Comparison of ENCODE assay signal across 13 mouse cellular contexts in the genomic region with DNA sequence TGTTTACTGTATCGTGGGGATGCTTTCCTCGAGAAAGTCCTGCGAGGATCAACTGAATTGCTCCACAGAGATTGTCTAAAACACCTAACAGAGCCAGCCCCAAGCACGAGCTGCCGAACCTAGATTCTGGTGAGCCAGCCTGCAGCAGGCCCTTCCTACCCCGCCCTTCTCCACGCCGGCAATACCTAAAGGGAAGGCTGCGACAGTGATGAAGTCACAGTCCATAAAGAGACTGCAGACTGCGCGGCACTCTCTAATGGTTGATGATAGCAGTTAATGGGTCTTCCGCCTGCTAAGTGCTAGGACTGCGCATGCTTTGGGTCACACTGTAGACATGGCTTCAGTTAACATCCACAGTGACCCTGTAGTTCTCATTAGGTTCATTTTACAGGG. TPM values are rescaled to one million over a fixed set of nuclear protein-coding genes. Genes with fewer than 3 reads are reported as not detected.
A peak's percentile ranks its signal among the peaks of the same experiment; 100 is the strongest.
DNase-seq lines count a peak whose midpoint lies in the region; ATAC-seq lines count a peak whose summit lies in the region.
"Had no signal": no experiment of that assay in that cellular context is flagged by ENCODE, and none has a peak within 500 bp of the region (broad histone marks: within the 10 kb centered on the region; RNA-seq: fewer than 3 reads in every experiment).

No protein-coding gene starts in this region.

- H3K36me3 ChIP-seq in hindbrain, embryonic 12.5 days = no peaks in the 10 kb centered on the region
- H3K36me3 ChIP-seq in hindbrain, embryonic 16.5 days (ENCODE audit: control insufficient read depth, insufficient read depth, low read length) = no peaks in the 10 kb centered on the region
- no peaks in the 10 kb centered on the region for H3K36me3 ChIP-seq in limb, embryonic 11.5 days (ENCODE audit: control insufficient read depth, insufficient read depth, low read length)

- no peaks in the 10 kb centered on the region for H3K9me3 ChIP-seq in hindbrain, embryonic 12.5 days (replicated peaks)
- H3K9me3 ChIP-seq in hindbrain, embryonic 16.5 days (ENCODE audit: control insufficient read depth, low read length) = no peaks in the 10 kb centered on the region
- H3K9me3 ChIP-seq in limb, embryonic 11.5 days (ENCODE audit: control insufficient read depth, low read length) = no peaks in the 10 kb centered on the region

- no peak overlapping the region for H3K9ac ChIP-seq in hindbrain, embryonic 12.5 days
- H3K9ac ChIP-seq in hindbrain, embryonic 16.5 days (ENCODE audit: low read depth, low read length) = no peak overlapping the region
- H3K9ac ChIP-seq in limb, embryonic 11.5 days (ENCODE audit: low read length) = no peak overlapping the region
- H3K9ac ChIP-seq: liver, embryonic 14.5 days had no signal

- no peaks in the 10 kb centered on the region for H3K27me3 ChIP-seq in hindbrain, embryonic 12.5 days
- no peaks in the 10 kb centered on the region for H3K27me3 ChIP-seq in hindbrain, embryonic 16.5 days (replicated peaks; ENCODE audit: control insufficient read depth, insufficient read depth, low read length)
- H3K27me3 ChIP-seq in limb, embryonic 11.5 days (ENCODE audit: control insufficient read depth, insufficient read depth, low read length) = no peaks in the 10 kb centered on the region

- no peak overlapping the region for H3K4me2 ChIP-seq in hindbrain, embryonic 12.5 days (replicated peaks)
- H3K4me2 ChIP-seq in hindbrain, embryonic 16.5 days (ENCODE audit: low read length) = no peak overlapping the region
- no peak overlapping the region for H3K4me2 ChIP-seq in limb, embryonic 11.5 days (ENCODE audit: low read depth, severe bottlenecking)

- H3K27ac ChIP-seq in hindbrain, embryonic 12.5 days = peak overlapping the region; percentile 35; the same call in 1 of the 2 replicates
- H3K27ac ChIP-seq in hindbrain, embryonic 16.5 days (ENCODE audit: low read depth, low read length) = no peak overlapping the region
- no peak overlapping the region for H3K27ac ChIP-seq in limb, embryonic 11.5 days (replicated peaks; ENCODE audit: low read depth, low read length)
- H3K27ac ChIP-seq: liver, embryonic 14.5 days; macrophage had no signal

- 71% methylated on average over 13 of the region's 13 CpGs for WGBS in hindbrain, embryonic 12.5 days
- WGBS in hindbrain, embryonic 16.5 days = 71% methylated on average over 13 of the region's 13 CpGs
- WGBS in limb, embryonic 11.5 days = 38% methylated on average over 13 of the region's 13 CpGs

- DNase-seq in ES-CJ7 (ENCODE audit: low read depth, low spot score) (peak; percentile 17), ZHBTc4 (ENCODE audit: low read depth, low spot score) (peak; percentile 49)
- peak; percentile 30 for DNase-seq in limb, embryonic 11.5 days (ENCODE audit: low spot score)
- no peak for DNase-seq in urinary bladder, postnatal 25 days (ENCODE audit: low spot score)
- DNase-seq in urinary bladder, postnatal 14 days (ENCODE audit: low spot score) = no peak
- DNase-seq: cerebellum, postnatal 14 days; kidney, adult 2 months had no signal

- peaks cover 51% of the 10 kb centered on the region for H3K4me1 ChIP-seq in hindbrain, embryonic 12.5 days
- H3K4me1 ChIP-seq in hindbrain, embryonic 16.5 days (ENCODE audit: control insufficient read depth, insufficient read depth, low read depth, low read length) = peaks cover 29% of the 10 kb centered on the region
- H3K4me1 ChIP-seq in limb, embryonic 11.5 days (ENCODE audit: control insufficient read depth, insufficient read depth, low read length) = peaks cover 42% of the 10 kb centered on the region

- no peak overlapping the region for H3K4me3 ChIP-seq in hindbrain, embryonic 12.5 days
- no peak overlapping the region for H3K4me3 ChIP-seq in hindbrain, embryonic 16.5 days (ENCODE audit: low read length)
- H3K4me3 ChIP-seq in limb, embryonic 11.5 days (ENCODE audit: low read depth, low read length) = no peak overlapping the region

- no peak for ATAC-seq in hindbrain, embryonic 12.5 days (ENCODE audit: low FRiP score)
- ATAC-seq in hindbrain, embryonic 16.5 days = no peak
- peak; percentile 36; the same call in 1 of the 2 replicates for ATAC-seq in limb, embryonic 11.5 days (ENCODE audit: insufficient number of reproducible peaks, low FRiP score, low TSS enrichment, low read depth)
- ATAC-seq in megakaryocyte, adult 5-6 weeks (ENCODE audit: poor library complexity, severe bottlenecking) = no peak

RNA-seq across cellular contexts. Expression of gene Dlg5, which starts 38.4 kb away (rescaled TPM):
- polyA plus RNA-seq in hindbrain, embryonic 12.5 days (2016; fragmentation: Nextera tagmentation; extraction: Ambion mirVana) = 21.8 and 23.6 TPM in 2 replicates
- polyA plus RNA-seq in hindbrain, embryonic 16.5 days (2015; fragmentation: Nextera tagmentation; extraction: Ambion mirVana) = 18.4 and 21.0 TPM in 2 replicates
- polyA plus RNA-seq in limb, embryonic 11.5 days (2014; fragmentation: Nextera tagmentation; extraction: Ambion mirVana) = 45.5 and 50.1 TPM in 2 replicates
- total RNA-seq in megakaryocyte, adult 5-6 weeks (2015) = 0.16 TPM in 1 of 2 replicates, not detected in the other
- 0.04 and 1.5 TPM in 2 replicates for total RNA-seq in megakaryocyte, adult 5-6 weeks (2017)
- total RNA-seq: neutrophil, adult 5-6 weeks had no signal

Comparison
In these comparisons a context has a peak if more than half of its experiments do, and no peak if none do; other contexts are left out.
1. DNase-seq: peak in ES-CJ7 (single experiment), ZHBTc4 (single experiment) and limb, embryonic 11.5 days (single experiment); none in urinary bladder, postnatal 25 days (single experiment) and urinary bladder, postnatal 14 days (single experiment).